In the genomic region with DNA sequence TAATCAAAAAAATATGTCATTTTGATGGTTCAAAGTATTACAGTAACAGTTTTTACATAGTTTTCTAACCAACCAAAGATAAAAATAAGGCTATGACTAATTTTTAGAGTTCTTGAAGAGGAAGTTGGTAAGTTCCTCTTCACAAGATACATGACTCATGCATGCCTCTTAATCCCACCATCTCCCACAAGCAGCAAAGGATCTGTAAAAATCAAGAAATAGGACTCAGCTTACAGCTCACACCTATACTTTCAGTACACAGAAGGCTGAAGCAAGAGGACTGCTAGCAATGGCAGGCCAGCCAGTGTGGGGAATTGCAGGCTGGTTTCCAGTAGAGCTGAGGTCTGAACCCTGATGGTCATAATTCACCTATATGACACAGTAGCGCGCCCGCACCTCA, we compare ENCODE assay signal across 1 mouse cellular context.
A peak's percentile ranks its signal among the peaks of the same experiment; 100 is the strongest.
TF ChIP-seq lines count a peak whose summit lies in the region.

No protein-coding gene starts in this region.

TF ChIP-seq in MEL, 35 proteins besides CTCF, POLR2A, EP300 and RAD21 (continued from another document):
- TF ChIP-seq HCFC1 (IDR thresholded peaks at IDR 0.05; ENCODE audit: low read depth, low read length): 0 out of 2 replicates have a peak, but pooled peaks have one; percentile 41
- peak; percentile 48; the same call in 1 of the 2 replicates for TF ChIP-seq TCF12 (IDR thresholded peaks at IDR 0.05; ENCODE audit: low read depth, low read length)
- no peak for TF ChIP-seq USF2 (IDR thresholded peaks at IDR 0.05; ENCODE audit: borderline replicate concordance in 1 of 2, insufficient read depth in 1 of 2, low read depth in 1 of 2, low read length in 2 of 2)
- TF ChIP-seq MAZ (IDR thresholded peaks at IDR 0.05; ENCODE audit: low read depth, low read length): no peak
- TF ChIP-seq POLR2AphosphoS5 (IDR thresholded peaks at IDR 0.05; ENCODE audit: borderline replicate concordance, low read depth, low read length): no peak
